Mouse (Mus musculus): ENCODE results near the gene Ctdspl. TPM values are rescaled to one million over a fixed set of nuclear protein-coding genes. Genes with fewer than 3 reads are reported as not detected.

Gene Ctdspl
- polyA plus RNA-seq, 2 experiments from 2014 or later = 1.0 to 1.2 TPM

DNA sequence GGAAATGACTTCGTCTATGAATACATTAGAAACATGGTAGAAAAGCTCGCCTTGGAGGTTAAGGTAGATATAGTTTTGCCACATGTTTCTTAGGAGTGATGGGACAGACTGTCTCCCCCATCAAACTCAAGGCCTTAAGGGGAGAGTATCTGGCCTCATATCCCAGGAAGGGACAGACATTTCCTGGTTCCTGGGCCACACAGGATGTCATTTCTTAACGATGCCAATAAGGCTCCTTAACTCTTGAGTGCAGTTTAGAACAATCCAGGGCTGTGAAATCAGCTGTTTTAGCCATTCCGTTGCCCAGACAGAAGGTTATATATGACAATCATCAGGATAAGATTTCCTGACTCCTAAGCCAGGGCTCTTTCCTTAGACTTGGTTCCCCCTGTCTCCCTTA, 104.8 kb downstream of the Ctdspl start:
- ATAC-seq = no peak

DNA sequence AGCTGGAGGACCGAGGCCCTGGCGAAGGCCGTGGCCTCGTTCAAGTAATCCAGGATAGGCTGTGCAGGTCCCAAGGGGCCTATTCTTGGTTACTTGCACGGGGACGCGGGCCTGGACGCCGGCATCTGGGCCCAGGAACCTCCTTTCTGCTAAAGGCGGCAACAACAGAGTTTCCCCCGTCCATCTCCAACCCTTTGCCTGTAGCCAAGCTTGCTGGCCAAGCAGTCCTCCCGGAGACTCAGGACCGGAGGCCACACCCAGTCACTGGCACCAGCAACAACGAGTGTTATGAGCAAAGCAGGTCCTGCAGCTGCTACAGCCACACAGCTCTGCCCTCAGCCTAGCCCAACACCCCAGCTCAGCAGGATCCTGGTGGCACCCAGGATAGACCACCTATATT, 105.5 kb downstream of the Ctdspl start:
- no peak for ATAC-seq

DNA sequence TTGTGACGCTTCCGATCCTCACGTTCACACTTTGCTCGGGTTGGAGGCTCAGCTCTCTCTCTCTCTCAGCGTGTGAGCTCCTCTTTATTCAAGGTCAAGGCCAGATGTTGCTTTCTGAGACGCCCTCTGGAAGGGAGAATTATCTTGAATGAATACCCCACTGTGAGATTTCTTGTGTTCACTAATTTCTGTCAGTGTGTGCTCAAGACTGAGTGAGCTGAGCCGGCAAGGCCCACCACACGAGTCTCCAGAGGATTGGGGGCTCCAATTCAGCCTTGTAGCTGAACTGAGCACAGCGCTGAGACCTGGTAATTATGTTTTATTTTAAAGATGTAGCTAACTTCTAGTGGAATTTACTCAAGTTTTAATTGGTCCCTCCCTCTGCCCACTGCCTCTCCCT, 106.3 kb downstream of the Ctdspl start:
- ATAC-seq = no peak

DNA sequence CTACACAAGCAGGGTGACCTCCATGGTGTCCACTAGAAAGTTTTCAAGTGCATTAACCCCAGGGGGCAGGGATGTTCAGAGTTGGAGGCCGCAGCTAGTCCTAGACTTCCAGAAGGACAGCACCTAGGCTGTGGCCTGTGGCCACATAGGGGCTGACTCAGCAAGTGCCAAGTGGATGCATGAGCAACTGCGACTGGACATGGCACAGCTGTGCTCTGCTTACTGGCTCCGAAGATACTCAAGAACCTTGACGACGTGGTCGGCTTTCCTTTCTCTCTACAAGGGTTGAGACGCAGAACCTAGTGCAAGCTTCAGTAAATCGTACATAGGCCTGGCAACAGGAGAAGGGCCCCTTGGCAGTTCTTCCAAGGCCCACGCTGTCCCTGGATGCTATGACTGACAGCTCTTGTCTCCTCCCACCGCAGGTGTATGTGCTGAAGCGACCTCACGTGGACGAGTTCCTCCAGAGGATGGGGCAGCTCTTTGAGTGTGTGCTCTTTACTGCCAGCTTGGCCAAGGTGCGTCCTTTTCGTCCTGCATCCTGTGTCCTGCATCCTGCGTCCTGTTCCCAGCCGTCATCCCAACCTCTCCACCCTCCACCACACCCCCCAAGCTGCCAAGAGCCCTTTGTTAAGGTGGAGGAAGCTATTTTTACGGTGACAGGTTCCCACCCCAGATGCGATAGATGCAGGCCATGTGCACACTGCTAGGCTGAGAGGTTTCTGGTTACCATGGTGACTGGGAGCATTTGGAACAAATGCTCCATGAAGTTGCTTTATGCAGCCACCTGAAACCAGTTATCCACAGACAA, 107.1 kb downstream of the Ctdspl start:
- ATAC-seq = no peak

DNA sequence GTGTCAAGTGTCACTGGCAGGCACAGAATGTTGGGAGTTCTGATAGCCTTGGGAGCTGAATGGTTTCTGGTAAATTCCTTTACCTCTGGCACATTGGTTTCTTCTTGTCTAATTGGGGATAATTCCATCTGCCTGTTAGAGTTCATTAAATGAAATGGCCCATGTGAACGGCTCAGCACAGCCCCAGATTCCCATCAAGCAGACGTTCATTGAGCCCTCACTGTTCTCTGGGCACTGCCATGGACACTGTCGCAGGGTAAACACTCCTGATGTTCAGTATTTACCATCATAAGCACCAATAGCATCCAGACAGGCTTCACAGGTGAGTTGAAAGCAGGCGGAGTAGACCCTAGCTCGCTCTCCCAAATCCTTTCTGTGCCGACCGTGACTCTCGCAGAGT, 107.8 kb downstream of the Ctdspl start:
- no peak for ATAC-seq

GRCm38 (mm10) chr9:119034676-119035665, 108.7 kb downstream of the Ctdspl start:
- ATAC-seq = no peak

GRCm38 (mm10) chr9:119035836-119036235, 109.6 kb downstream of the Ctdspl start:
- no peak for ATAC-seq

DNA sequence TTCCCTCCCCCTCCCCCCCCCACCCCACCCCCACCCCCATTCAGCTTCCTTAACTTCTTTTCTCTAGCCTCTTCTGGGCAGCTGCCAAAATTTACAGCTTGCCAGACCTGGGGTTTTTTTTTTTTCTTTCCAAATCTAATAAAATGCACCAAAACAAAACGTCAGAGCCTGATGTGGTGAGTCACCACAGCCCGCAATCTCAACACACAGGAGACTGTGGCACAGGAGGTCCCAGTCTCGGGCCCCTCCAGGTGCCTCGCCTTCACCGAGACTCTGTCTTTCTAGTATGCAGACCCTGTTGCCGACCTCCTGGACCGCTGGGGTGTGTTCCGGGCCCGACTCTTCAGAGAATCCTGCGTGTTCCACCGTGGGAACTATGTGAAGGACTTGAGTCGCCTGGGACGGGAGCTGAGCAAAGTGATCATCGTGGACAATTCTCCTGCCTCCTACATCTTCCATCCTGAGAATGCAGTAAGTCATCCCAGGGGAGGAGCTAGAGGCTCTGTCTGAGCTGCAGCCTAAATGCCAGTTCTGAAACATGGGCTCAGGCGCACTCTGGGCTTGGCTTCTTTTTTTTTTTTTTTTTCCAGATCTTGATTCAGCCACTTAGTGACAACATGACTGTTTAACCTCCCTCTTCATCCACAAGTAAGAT, 111.0 kb downstream of the Ctdspl start:
- ATAC-seq = no peak

- ATAC-seq = no peak
These were observed 112.3 kb downstream of the Ctdspl start for GRCm38 (mm10) chr9:119038574-119038973.

GRCm38 (mm10) chr9:119040101-119040775, 114.0 kb downstream of the Ctdspl start:
- no peak for ATAC-seq

- no peak for ATAC-seq
These were observed 122.1 kb downstream of the Ctdspl start for GRCm38 (mm10) chr9:119048182-119048903.

- ATAC-seq = no peak
These were observed 124.9 kb downstream of the Ctdspl start for GRCm38 (mm10) chr9:119051158-119051557.

GRCm38 (mm10) chr9:119052154-119052944, 126.1 kb downstream of the Ctdspl start, which contains the start of gene Vill:
Gene Vill, plus strand, starts transcription at chr9:119052778.
- no peak for ATAC-seq

GRCm38 (mm10) chr9:119053964-119054576, 127.8 kb downstream of the Ctdspl start:
- no peak for ATAC-seq

DNA sequence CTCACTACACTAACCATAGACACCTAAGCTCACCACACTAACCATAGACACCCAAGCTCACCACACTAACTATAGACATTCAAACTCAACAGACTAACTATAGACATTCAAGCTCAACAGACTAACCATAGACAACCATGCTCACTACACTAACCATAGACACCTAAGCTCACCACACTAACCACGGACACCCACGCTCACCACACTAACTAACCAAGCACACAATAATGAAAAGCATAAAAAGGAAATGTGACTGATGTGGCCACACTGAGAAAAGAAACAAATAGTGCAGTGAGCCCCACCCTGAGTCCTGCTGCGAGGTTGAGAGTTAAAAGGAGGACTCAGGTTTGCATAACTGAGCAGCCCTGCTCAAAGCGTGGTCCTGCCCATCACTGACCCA, 129.1 kb downstream of the Ctdspl start:
- no peak for ATAC-seq

GRCm38 (mm10) chr9:119058245-119058644, 132.0 kb downstream of the Ctdspl start:
- no peak for ATAC-seq

DNA sequence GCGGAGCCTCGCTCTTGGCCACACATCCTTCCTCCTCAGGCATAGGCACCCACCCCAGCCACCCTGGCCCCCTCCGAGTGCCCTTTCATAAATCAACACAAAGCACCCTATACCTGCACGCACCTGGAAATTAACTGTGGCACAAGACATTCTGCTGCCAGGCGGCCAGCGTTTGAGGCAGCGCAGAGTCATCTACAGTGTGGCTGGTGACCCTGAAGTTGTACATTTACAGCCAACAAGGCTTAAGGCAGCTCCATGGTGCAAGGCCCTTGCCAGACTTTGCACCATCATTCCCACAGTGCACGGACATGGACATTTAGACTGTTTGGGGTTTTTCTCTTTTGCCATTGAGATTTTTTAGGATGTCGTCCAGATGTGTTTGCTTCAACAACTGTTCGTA, 134.4 kb downstream of the Ctdspl start:
- no peak for ATAC-seq

DNA sequence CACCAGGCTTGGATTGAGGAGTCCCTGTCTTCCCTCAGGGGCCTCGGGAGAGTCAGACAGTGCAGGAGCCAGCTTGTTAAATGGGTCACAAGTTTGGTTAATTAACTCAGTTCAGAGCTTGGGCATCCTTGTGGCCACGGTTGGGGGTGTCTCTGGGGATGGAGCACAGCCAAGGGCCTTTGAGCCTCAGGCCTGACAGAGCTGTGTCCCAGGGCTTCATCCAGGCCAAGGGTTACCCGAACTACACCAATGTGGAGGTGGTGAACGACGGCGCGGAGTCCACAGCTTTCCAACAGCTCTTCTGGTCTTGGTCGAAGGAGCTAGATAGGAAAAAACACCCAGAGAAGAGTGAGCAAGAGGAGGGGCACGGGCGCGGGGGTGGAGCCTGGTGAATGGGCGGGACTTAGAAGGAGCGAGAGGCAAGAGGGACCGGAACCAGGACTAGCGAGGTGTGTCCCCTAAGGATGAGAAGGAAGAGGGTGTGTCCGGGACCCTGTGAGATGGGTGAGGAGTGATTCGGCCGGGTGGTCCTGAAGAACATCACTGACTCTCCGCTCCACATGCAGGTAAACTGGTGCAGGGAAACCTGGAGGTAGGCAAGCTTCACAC, 136.9 kb downstream of the Ctdspl start:
- ATAC-seq = peak; percentile 61

DNA sequence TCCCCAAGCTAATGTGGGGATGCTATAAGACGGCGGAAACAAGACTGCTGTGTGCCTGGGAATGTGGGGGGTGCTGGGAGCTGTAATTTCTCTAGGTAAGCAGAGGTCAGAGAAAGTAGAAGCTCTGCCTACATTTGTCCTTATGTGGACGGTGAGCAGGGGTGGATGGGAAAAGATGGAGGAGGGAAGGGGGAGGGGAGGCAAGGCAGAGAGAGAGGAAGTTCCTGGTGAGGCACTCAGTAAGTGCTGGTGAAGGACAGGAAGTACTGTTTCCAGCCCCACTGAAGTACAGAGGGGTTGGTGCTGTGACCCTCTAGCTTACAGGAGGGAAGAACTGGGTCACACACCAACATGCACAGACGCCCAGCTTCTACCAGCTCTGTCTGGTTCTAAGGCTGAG, 138.0 kb downstream of the Ctdspl start:
- no peak for ATAC-seq

GRCm38 (mm10) chr9:119067601-119068000, 141.3 kb downstream of the Ctdspl start:
- ATAC-seq = no peak
